Mouse (Mus musculus) ES-Bruce4 (cell line): Measurements from ENCODE around the gene Muc3.
"Not testable (repeated sequence)": the region's sequence is repeated elsewhere in the genome, so short reads cannot be mapped to it uniquely, and the experiment has no call there.

Experiments
- CTCF ChIP-seq: IDR thresholded peaks from one replicate; pipeline ENCODE4 v1.8.1; 2011; ENCODE audit warnings: low read depth, low read length
- EP300 ChIP-seq: IDR thresholded peaks from 2 replicates; pipeline ENCODE4 v1.6.1; 2011; ENCODE audit warnings: low read depth, low read length; ENCODE audit not compliant: insufficient read depth

DNA sequence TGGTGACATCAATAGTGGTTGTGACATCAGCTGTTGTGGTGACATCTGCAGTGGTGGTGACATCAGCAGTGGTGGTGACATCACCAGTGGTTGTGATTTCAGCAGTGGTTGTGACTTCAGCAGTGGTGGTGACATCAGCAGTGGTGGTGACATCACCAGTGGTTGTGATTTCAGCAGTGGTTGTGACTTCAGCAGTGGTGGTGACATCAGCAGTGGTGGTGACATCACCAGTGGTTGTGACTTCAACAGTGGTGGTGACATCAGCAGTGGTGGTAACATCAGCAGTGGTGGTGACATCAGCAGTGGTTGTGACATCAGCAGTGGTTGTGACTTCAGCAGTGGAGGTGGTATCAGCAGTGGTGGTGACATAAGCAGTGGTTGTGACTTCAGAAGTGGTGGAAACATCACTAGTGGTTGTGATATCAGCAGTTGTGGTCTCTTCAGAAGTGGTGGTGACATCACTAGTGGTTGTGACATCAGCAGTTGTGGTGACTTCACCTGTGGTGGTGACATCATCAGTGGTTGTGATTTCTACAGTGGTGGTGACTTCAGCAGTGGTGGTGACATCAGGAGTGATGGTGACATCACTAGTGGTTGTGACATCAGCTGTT is at the start of gene Muc3:
- not testable (repeated sequence) for TF ChIP-seq EP300, CTCF
